Mouse (Mus musculus) bone marrow macrophage, adult 2 months (primary cell): Measurements from ENCODE around the gene Golga4.

Experiments
- CTCF ChIP-seq: IDR thresholded peaks from 2 replicates; pipeline ENCODE4 v1.5.1; 2012; ENCODE audit warnings: low read depth, mild to moderate bottlenecking, low read length, moderate library complexity
- POLR2A ChIP-seq: IDR thresholded peaks from 2 replicates; pipeline ENCODE4 v1.6.1; 2012; ENCODE audit warnings: mild to moderate bottlenecking, low read depth, low read length, borderline replicate concordance

DNA sequence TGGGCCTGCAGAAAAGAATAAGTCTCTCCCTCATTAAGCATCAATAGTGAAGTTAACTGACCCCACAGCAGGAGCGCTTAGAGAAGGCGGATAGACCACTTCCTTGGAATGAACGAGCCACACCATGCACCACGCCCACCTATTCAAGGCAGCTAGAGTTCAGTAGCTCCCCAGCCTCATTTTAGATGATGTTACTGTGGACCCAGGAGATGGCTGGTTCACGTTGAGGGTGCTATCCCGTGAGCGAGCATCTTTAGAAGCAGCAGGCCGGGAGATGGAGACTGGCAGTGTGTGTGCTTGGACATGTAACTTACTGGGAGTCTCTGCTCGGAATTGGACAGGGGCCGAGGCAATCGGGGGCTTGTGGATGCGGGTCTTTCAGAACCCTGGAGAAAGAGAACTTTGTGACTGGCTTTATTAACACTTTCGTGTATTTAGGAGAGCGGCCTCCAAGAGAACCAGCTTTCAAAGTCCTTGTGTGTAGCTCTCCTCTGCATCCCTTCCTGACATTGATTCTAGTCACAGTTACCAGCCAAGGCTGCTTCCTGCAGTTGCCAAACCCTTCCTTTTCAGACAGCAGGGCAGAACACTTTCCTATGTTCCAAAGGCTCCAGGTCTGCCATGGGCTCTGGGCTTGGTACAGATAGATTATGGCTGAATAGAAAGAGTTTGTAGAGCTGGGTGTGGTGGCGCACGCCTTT, 101.8 kb downstream of the Golga4 start:
- TF ChIP-seq CTCF (no peak), POLR2A (no peak)
